Mouse (Mus musculus): ENCODE measurements at regions not wholly inside any gene's neighbourhood (a gene's known extent, or its start where the extent isn't known, plus 50 kb on each side); places are given as distances from the start of the nearest gene placed in this dataset.

- TF ChIP-seq POLR2A (IDR thresholded peaks at IDR 0.05; ENCODE audit: extremely low read depth, insufficient read depth, low read length) (no peak), CTCF (IDR thresholded peaks at IDR 0.05; ENCODE audit: extremely low read depth, insufficient read depth, low read length) (no peak)
These were observed 300.2 kb downstream of the Tecrl start for GRCm38 (mm10) chr5:83054819-83055218.
